Mouse (Mus musculus) G1E-ER4 (cell line): ENCODE data around the gene Ly75. TPM values are rescaled to one million over a fixed set of nuclear protein-coding genes. Genes with fewer than 3 reads are reported as not detected.

Experiments used
- GATA1 ChIP-seq: IDR thresholded peaks from one replicate; pipeline ENCODE4 v1.8.0; 2012; ENCODE audit warnings: low read length, inconsistent platforms
- polyA plus RNA-seq: library from polyadenylated mRNA; stranded (reverse); fragments of >175 nt; gene quantifications from 2 replicates; pipeline ENCODE4 v1.2.3, GENCODE M21; 2012

Gene Ly75
- polyA plus RNA-seq, 1 experiment = 0.69 TPM

- TF ChIP-seq GATA1 = no peak
Measured at GRCm38 (mm10) chr2:60252782-60253181, 130.3 kb downstream of the Ly75 start.

Other genes starting within 250 kb of the Ly75 start
- gene Baz2b, start 173.5 kb downstream of the Ly75 start, polyA plus RNA-seq = 12.6 and 16.4 TPM in 2 replicates
- 4.7 TPM in 2 replicates for gene March7, start 173.4 kb downstream of the Ly75 start, polyA plus RNA-seq
- not detected in 2 replicates for gene Cd302, start 98.8 kb downstream of the Ly75 start, polyA plus RNA-seq
- gene Pla2r1, start 170.0 kb upstream of the Ly75 start, polyA plus RNA-seq = not detected in 2 replicates